Mouse (Mus musculus) brain, embryonic 14.5 days (tissue): ENCODE results near the gene Saa4.

Source experiments
- CTCF ChIP-seq: fragments of 200-500 bp; IDR thresholded peaks from 2 replicates; pipeline ENCODE4 v1.5.1; 2012; ENCODE audit warnings: inconsistent platforms, mild to moderate bottlenecking, moderate library complexity, borderline replicate concordance; ENCODE audit not compliant: insufficient read depth, insufficient read length; ENCODE audit errors: extremely low read depth
- POLR2A ChIP-seq: fragments of 200-500 bp; IDR thresholded peaks from 2 replicates; pipeline ENCODE4 v1.6.1; 2012; ENCODE audit warnings: mild to moderate bottlenecking, inconsistent platforms, borderline replicate concordance; ENCODE audit not compliant: poor library complexity, insufficient read depth, insufficient read length, severe bottlenecking; ENCODE audit errors: extremely low read depth

- TF ChIP-seq CTCF (no peak), POLR2A (no peak)
These were observed 54.0 kb downstream of the Saa4 start for GRCm38 (mm10) chr7:46678417-46678816.
